Mouse (Mus musculus) embryonic facial prominence, embryonic 10.5 days (tissue): ENCODE data around the gene Zkscan5. TPM values are rescaled to one million over a fixed set of nuclear protein-coding genes. Genes with fewer than 3 reads are reported as not detected.

Source experiments
- DNase-seq: peaks from one replicate; pipeline ENCODE4 v3.0.0-alpha.2; 2017; ENCODE audit warnings: low spot score
- H3K27ac ChIP-seq: fragments of 300-500 bp; sonication (generic); replicated peaks from 2 replicates; pipeline ENCODE4 v1.5.1; 2016; ENCODE audit warnings: mild to moderate bottlenecking
- H3K27me3 ChIP-seq: fragments of 300-500 bp; sonication (generic); replicated peaks from 2 replicates; pipeline ENCODE4 v1.6.1; 2016; ENCODE audit warnings: low read depth, mild to moderate bottlenecking; ENCODE audit not compliant: poor library complexity, severe bottlenecking
- H3K36me3 ChIP-seq: fragments of 300-500 bp; sonication (generic); replicated peaks from 2 replicates; pipeline ENCODE4 v1.6.1; 2016; ENCODE audit warnings: mild to moderate bottlenecking, moderate library complexity
- H3K4me1 ChIP-seq: fragments of 300-500 bp; sonication (generic); 2 replicates; pipeline ENCODE4 v1.6.1; 2016
- H3K4me3 ChIP-seq: fragments of 300-500 bp; sonication (generic); 2 replicates; pipeline ENCODE4 v1.5.1; 2016; ENCODE audit warnings: mild to moderate bottlenecking, moderate library complexity
- H3K9me3 ChIP-seq: fragments of 300-500 bp; sonication (generic); 2 replicates; pipeline ENCODE4 v1.6.1; 2016; ENCODE audit warnings: mild to moderate bottlenecking
- WGBS: fragments of 180-500 bp; shearing (Covaris S2); methylation state at CpG from one replicate; pipeline ENCODE4 v1.1.7; 2016; 5-methylcytosine and 5-hydroxymethylcytosine counted together
- polyA plus RNA-seq: library from polyadenylated mRNA; unstranded; fragments of >200 nt; fragmentation: Nextera tagmentation; extraction: Ambion mirVana; gene quantifications from 2 replicates; pipeline ENCODE4 v1.2.1, GENCODE M21; 2016

Gene Zkscan5
- 17.8 and 19.5 TPM in 2 replicates for polyA plus RNA-seq

- under 1% methylated on average over 22 of the region's 22 CpGs for WGBS
- Histone ChIP-seq H3K27ac (peak within 1 kb of the TSS; percentile 83), H3K36me3 (peaks cover 20% of the 10 kb centered on the region), H3K4me3 (peak within 1 kb of the TSS; percentile 73), H3K9me3 (no peaks in the 10 kb centered on the region), H3K27me3 (no peaks in the 10 kb centered on the region), H3K4me1 (peaks cover 28% of the 10 kb centered on the region)
- DNase-seq: peak; percentile 97
These were observed at the start of gene Zkscan5 for GRCm38 (mm10) chr5:145203936-145204691. TSS of gene Zkscan5 (plus strand) at chr5:145204562.

- Histone ChIP-seq H3K4me3 (no peak overlapping the region), H3K27ac (no peak overlapping the region), H3K4me1 (peaks cover 16% of the 10 kb centered on the region), H3K9me3 (no peaks in the 10 kb centered on the region), H3K27me3 (no peaks in the 10 kb centered on the region), H3K36me3 (peaks cover 81% of the 10 kb centered on the region)
- DNase-seq: no peak
- 94% methylated on average over 14 of the region's 14 CpGs for WGBS
These were observed 43.0 kb upstream of the Zkscan5 start for GRCm38 (mm10) chr5:145161361-145161760.

GRCm38 (mm10) chr5:145164710-145165109 is 39.7 kb upstream of the Zkscan5 start:
- H3K4me3 ChIP-seq: no peak overlapping the region
- H3K27me3 ChIP-seq: no peaks in the 10 kb centered on the region
- peaks cover 33% of the 10 kb centered on the region for H3K4me1 ChIP-seq
- no peaks in the 10 kb centered on the region for H3K9me3 ChIP-seq
- peaks cover 57% of the 10 kb centered on the region for H3K36me3 ChIP-seq
- WGBS: 73% methylated on average over 3 of the region's 3 CpGs
- no peak for DNase-seq
- no peak overlapping the region for H3K27ac ChIP-seq

GRCm38 (mm10) chr5:145165184-145165583 is 39.2 kb upstream of the Zkscan5 start:
- Histone ChIP-seq H3K36me3 (peaks cover 56% of the 10 kb centered on the region), H3K9me3 (no peaks in the 10 kb centered on the region), H3K27me3 (no peaks in the 10 kb centered on the region), H3K27ac (no peak overlapping the region), H3K4me1 (peaks cover 33% of the 10 kb centered on the region), H3K4me3 (no peak overlapping the region)
- WGBS: 86% methylated on average over 15 of the region's 15 CpGs
- no peak for DNase-seq

GRCm38 (mm10) chr5:145166536-145167305 is 37.6 kb upstream of the Zkscan5 start, which contains the start of the genes Ptcd1 and Cpsf4:
TSS of gene Ptcd1 (minus strand) at chr5:145167108.
TSS of gene Cpsf4 (plus strand) at chr5:145167213.
- WGBS: under 1% methylated on average over 51 of the region's 51 CpGs
- Histone ChIP-seq H3K36me3 (peaks cover 56% of the 10 kb centered on the region), H3K9me3 (no peaks in the 10 kb centered on the region)

GRCm38 (mm10) chr5:145167306-145167661 is 37.1 kb upstream of the Zkscan5 start:
- no peak for DNase-seq
- under 1% methylated on average over 28 of the region's 28 CpGs for WGBS

More at GRCm38 (mm10) chr5:145166536-145167305, 37.6 kb upstream of the Zkscan5 start, which contains the start of the genes Ptcd1 and Cpsf4:
- peaks cover 33% of the 10 kb centered on the region for H3K4me1 ChIP-seq
- H3K27ac ChIP-seq: peak within 1 kb of the TSS; percentile 92
- no peaks in the 10 kb centered on the region for H3K27me3 ChIP-seq
- DNase-seq: peak; percentile 99
- peak within 1 kb of the TSS; percentile 87 for H3K4me3 ChIP-seq

DNA sequence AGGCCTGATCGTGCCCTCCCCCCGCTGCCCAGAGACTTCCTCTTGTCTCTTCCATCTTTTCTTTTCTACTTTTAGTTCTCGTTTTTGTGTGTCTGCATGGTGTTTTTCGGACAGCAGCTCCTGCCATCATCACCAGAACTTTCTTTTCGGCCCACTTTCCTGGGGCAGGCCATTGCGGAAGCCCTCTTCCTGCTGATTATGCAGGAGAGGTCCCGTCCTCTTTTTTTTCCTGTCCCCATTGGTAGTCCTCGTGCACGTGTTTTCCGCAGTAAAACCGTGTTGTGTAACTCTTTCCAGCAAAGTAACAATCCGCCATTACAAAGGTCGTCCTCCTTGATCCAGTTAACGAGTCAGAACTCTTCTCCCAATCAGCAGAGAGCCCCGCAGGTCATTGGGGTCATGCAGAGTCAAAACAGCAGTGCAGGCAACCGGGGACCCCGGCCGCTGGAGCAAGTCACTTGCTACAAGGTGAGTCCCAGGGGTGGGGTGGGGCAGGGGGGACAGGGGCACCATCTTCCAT is 25.8 kb upstream of the Zkscan5 start:
- H3K27ac ChIP-seq: no peak overlapping the region
- H3K36me3 ChIP-seq: peaks cover 100% of the 10 kb centered on the region
- no peak overlapping the region for H3K4me3 ChIP-seq
- H3K27me3 ChIP-seq: no peaks in the 10 kb centered on the region
- 82% methylated on average over 18 of the region's 18 CpGs for WGBS
- no peaks in the 10 kb centered on the region for H3K4me1 ChIP-seq
- no peaks in the 10 kb centered on the region for H3K9me3 ChIP-seq
- DNase-seq: no peak

More at GRCm38 (mm10) chr5:145167306-145167661, 37.1 kb upstream of the Zkscan5 start:
- Histone ChIP-seq H3K4me1 (peaks cover 33% of the 10 kb centered on the region), H3K9me3 (no peaks in the 10 kb centered on the region), H3K36me3 (peaks cover 57% of the 10 kb centered on the region), H3K4me3 (peak overlapping the region; percentile 87), H3K27me3 (no peaks in the 10 kb centered on the region), H3K27ac (peak overlapping the region; percentile 92)

GRCm38 (mm10) chr5:145185244-145185643 is 19.1 kb upstream of the Zkscan5 start:
- WGBS: 89% methylated on average over 2 of the region's 2 CpGs

DNA sequence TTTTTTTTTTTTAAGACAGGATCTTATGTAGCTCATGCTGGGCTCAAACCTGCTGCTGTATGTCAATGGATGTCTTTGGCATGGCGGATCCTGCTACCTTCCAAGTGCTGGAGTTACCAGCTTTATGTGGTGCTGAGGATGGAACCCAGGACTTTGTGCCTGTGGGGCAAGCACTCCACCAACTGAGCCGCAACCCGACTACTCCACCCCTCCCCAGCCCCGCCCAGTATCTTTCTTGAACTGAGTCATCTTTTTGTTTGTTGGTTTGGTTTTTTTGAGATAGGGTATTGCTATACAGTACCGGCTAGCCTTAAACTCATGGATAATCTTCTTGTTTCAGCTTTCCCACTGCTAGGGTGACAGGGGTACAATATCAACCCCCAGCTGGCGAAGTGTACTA is 14.9 kb upstream of the Zkscan5 start:
- Histone ChIP-seq H3K4me1 (peaks cover 20% of the 10 kb centered on the region), H3K36me3 (peaks cover 63% of the 10 kb centered on the region), H3K27me3 (no peaks in the 10 kb centered on the region), H3K9me3 (no peaks in the 10 kb centered on the region), H3K27ac (no peak overlapping the region), H3K4me3 (no peak overlapping the region; the same call in 1 of the 2 replicates)
- 94% methylated on average over 6 of the region's 6 CpGs for WGBS
- no peak for DNase-seq

More at GRCm38 (mm10) chr5:145185244-145185643, 19.1 kb upstream of the Zkscan5 start:
- Histone ChIP-seq H3K4me1 (peaks cover 9% of the 10 kb centered on the region), H3K9me3 (no peaks in the 10 kb centered on the region), H3K36me3 (peaks cover 95% of the 10 kb centered on the region), H3K4me3 (no peak overlapping the region), H3K27ac (no peak overlapping the region), H3K27me3 (no peaks in the 10 kb centered on the region)
- DNase-seq: no peak

DNA sequence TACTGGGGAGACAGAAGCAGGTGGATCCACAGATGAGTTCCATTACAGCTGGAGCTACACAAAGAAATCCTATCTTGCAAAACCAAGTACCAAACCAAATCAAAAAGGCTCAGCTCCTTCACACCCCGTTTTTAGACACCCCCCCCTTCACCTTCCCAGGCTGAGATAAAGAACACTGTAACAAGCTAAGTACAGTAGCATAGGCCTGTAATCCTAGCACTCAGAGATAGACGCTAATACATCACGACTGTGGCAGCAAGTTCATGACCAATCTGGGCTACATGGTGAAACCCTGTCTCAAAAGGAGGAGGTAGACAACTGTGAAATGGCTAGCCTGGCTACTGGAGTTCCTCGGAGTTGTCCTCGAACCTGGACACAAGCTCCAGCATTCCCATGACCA is 14.0 kb upstream of the Zkscan5 start:
- WGBS: 61% methylated on average over 5 of the region's 5 CpGs
- Histone ChIP-seq H3K27me3 (no peaks in the 10 kb centered on the region), H3K9me3 (no peaks in the 10 kb centered on the region), H3K36me3 (peaks cover 63% of the 10 kb centered on the region), H3K4me1 (peaks cover 20% of the 10 kb centered on the region), H3K4me3 (peak overlapping the region; percentile 96), H3K27ac (peak overlapping the region; percentile 97)
- DNase-seq: no peak

DNA sequence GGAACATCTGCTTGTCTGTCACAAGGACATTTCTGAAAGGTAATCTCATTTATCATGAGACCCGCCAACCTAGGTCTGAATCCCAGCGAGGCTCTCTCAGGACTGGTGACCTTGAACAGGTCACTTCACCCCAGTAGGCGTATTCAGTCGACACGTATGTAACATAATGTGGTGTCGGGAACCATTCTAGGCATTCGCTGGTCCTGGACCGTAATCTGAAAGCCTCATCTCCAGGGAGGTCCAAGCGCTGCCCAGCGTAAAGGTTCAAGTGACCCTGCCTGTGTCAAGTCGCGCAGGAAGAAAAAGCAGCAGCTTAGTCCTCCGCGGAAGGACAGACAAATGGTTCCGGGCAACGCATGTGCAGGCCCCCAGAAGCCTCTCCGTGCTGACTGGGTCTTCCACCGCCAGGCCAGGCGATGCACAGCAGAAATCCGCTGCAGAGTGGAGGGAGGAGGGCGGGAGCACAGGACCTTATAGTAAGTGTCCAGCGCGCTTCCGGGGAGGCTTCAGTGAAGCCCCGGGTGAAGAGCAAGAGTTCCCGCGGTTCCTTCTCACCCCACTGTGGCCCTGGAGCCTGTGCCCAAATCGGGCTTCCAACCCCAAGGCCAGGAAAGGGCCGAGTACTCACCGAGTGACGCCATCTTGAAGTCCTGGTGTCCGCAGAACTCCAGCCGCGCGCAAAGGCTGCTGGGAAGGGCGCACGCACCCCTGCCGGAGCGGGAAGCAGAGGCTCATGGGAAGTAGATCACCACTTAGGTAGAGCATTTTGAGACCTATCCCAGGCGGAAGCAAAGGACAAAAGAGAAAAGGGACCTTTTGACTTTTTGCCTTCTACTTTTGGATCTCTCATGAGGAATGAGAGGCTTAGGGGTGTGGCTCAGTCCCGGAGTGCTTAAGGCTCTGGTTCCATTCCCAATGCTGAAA is 13.2 kb upstream of the Zkscan5 start:
- Histone ChIP-seq H3K36me3 (peaks cover 62% of the 10 kb centered on the region), H3K27me3 (no peaks in the 10 kb centered on the region), H3K27ac (peak overlapping the region; percentile 97), H3K9me3 (no peaks in the 10 kb centered on the region), H3K4me1 (peaks cover 20% of the 10 kb centered on the region), H3K4me3 (peak overlapping the region; percentile 96)
- peak; percentile 94 for DNase-seq
- 1% methylated on average over 41 of the region's 41 CpGs for WGBS
